Mouse (Mus musculus) ES-Bruce4 (cell line): ENCODE data around the gene Mmgt2. TPM values are rescaled to one million over a fixed set of nuclear protein-coding genes. Genes with fewer than 3 reads are reported as not detected.
A peak's percentile ranks its signal among the peaks of the same experiment; 100 is the strongest.

Experiments
- H3K27ac ChIP-seq: 2 replicates; pipeline ENCODE4 v1.5.1; 2012; ENCODE audit warnings: low read length, inconsistent platforms; ENCODE audit not compliant: insufficient read depth
- H3K27me3 ChIP-seq: 2 replicates; pipeline ENCODE4 v1.6.1; 2012; ENCODE audit warnings: mild to moderate bottlenecking, low read length, inconsistent platforms; ENCODE audit not compliant: control insufficient read depth, poor library complexity, insufficient read depth, severe bottlenecking
- H3K36me3 ChIP-seq: 2 replicates; pipeline ENCODE4 v1.6.1; 2012; ENCODE audit warnings: inconsistent platforms, mild to moderate bottlenecking, low read length, moderate library complexity; ENCODE audit not compliant: control insufficient read depth, poor library complexity, insufficient read depth, severe bottlenecking
- H3K4me1 ChIP-seq: one replicate; pipeline ENCODE4 v1.8.1; 2011; ENCODE audit warnings: low read length; ENCODE audit not compliant: control insufficient read depth, insufficient read depth
- H3K4me3 ChIP-seq: 2 replicates; pipeline ENCODE4 v1.5.1; 2011; ENCODE audit warnings: low read depth, mild to moderate bottlenecking, low read length
- H3K9ac ChIP-seq: 2 replicates; pipeline ENCODE4 v1.6.1; 2012; ENCODE audit warnings: low read depth, mild to moderate bottlenecking, inconsistent platforms; ENCODE audit not compliant: poor library complexity, severe bottlenecking
- H3K9me3 ChIP-seq: replicated peaks from 2 replicates; pipeline ENCODE4 v1.6.1; 2012; ENCODE audit warnings: mild to moderate bottlenecking, low read length, inconsistent platforms; ENCODE audit not compliant: control insufficient read depth, poor library complexity, insufficient read depth, severe bottlenecking
- CTCF ChIP-seq: IDR thresholded peaks from one replicate; pipeline ENCODE4 v1.8.1; 2011; ENCODE audit warnings: low read depth, low read length
- EP300 ChIP-seq: IDR thresholded peaks from 2 replicates; pipeline ENCODE4 v1.6.1; 2011; ENCODE audit warnings: low read depth, low read length; ENCODE audit not compliant: insufficient read depth
- POLR2A ChIP-seq: IDR thresholded peaks from one replicate; pipeline ENCODE4 v1.8.1; 2011; ENCODE audit warnings: low read length; ENCODE audit not compliant: insufficient read depth
- polyA plus RNA-seq: library from polyadenylated mRNA; stranded (reverse); fragments of >200 nt; gene quantifications from 2 replicates; pipeline ENCODE4 v1.2.4, GENCODE M21; 2011; ENCODE audit warnings: low read depth; ENCODE audit not compliant: missing spikeins, insufficient read depth, insufficient read length

Gene Mmgt2
- polyA plus RNA-seq, 1 experiment, result 12.6 TPM

DNA sequence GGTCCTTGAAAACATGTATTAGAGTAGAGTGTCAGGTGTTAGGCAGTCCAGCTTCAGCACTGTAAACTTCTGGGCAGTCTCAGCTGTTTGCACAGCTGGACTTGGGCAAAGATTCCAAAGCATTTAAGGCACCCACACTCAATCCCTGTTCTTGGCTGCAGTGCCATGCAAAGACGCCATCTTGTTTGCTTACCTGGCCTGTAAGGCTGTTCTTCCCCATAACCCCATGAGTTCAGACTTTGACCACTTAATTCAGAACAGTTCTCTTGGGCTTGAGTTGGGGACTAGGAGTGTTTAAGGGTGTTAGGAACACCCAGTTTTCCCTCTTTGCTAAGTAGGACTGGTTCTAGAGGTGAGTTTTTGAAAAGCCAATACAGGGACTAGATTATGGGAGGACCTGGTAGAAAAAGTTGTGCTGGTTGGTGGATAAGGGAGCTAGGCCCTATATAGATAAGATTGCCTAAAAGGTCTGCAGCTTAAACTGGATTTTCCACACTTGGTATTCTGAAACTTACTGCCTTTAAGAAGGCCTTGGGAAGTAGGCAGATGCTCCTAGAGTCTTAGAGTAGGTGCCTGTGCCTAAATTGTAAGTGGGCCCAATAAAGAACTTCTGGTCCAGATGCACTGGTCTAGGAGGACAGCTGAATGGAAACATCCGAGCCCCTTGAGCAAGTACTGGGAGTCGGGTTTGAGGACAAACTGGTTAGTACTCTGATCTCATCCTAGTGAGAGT is 43.4 kb upstream of the Mmgt2 start:
- TF ChIP-seq POLR2A (no peak), EP300 (no peak), CTCF (no peak)
- Histone ChIP-seq H3K27me3 (no peaks in the 10 kb centered on the region), H3K4me3 (peak overlapping the region; percentile 68), H3K4me1 (no peaks in the 10 kb centered on the region), H3K9me3 (no peaks in the 10 kb centered on the region), H3K27ac (peak overlapping the region; percentile 83), H3K9ac (peak overlapping the region; percentile 92), H3K36me3 (peaks cover 41% of the 10 kb centered on the region)

DNA sequence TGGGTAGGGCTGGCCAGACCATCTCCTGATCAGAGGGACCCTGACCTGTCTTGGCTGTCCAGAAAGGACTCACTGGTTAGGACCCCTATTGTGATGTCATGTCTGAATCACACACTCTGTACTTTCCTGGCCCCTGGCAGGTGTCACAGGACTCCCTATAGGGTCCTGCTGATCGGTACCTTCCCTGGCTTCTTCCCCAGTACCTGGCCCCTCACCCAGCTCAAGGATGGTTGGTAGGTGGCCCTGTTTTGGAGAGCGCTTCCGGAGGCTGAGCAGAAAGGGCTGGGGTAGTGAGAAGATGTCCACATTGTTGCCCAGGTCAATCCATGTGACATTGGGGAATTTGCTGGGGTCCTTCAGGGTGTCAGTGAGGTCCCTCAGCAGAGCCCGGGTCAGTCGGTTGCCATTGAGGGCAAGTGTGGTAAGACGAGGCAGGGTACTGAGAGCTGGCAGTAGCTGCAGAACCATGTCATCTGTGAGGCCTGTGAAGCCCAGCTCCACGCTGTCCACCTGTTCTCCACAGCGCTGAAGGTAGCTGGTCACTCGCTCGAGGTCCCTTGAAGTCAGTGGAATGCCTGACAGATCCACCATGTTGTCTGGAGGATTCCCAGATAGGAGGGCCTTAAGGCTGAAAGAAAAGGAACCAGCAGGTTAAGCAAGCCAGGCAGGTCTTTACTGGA is 42.7 kb upstream of the Mmgt2 start:
- Histone ChIP-seq H3K4me1 (no peaks in the 10 kb centered on the region), H3K27me3 (no peaks in the 10 kb centered on the region), H3K9ac (peak overlapping the region; percentile 92), H3K4me3 (peak overlapping the region; percentile 20; the same call in 1 of the 2 replicates), H3K9me3 (no peaks in the 10 kb centered on the region), H3K36me3 (peaks cover 41% of the 10 kb centered on the region), H3K27ac (peak overlapping the region; percentile 83)
- no peak for TF ChIP-seq EP300
- no peak for TF ChIP-seq POLR2A
- TF ChIP-seq CTCF, result no peak

DNA sequence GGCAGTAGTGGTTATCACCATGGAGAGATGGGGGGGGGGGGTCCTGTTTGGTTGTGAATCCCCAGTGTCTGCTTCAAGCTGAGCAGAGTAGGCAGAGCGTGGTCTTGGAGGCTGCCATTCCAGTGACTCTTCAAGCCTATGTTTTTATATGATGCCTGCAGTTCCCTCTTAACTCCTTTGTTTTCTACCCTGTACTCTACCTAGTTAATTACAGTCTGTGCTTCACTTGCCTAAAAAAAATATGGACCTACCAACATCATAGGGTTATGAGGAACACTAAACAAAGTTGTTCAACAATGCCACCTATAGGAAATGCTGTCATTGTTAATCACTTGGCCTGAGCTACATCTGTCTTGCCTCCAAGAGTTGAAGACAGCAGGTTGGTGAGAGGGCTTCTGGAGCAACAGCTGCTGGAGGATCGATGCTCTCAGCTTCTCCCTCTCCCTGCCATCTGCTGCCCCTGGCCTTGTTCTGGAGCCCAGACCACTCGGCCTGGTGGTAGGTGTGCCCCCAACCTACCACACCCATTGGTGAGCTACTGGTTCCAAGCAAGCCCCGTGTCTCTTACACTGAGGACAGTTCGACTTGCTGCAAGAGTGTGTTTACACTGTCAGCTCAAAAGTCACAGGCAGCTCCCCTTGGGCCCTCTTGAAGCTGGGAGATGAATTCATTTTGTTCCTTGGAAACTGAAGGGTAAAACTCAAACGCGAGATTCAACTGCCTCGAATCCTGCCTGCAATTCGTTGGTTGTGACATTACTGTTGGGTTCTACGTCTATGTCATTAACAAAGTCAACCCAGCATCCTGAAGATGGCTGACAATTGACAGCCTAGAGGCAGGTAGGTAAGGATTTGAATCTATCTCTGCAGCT is 41.9 kb upstream of the Mmgt2 start:
- Histone ChIP-seq H3K9me3 (no peaks in the 10 kb centered on the region), H3K27ac (0 out of 2 replicates have a peak overlapping the region, but pooled peaks have one; percentile 14), H3K27me3 (no peaks in the 10 kb centered on the region), H3K4me3 (no peak overlapping the region), H3K4me1 (no peaks in the 10 kb centered on the region), H3K36me3 (peaks cover 41% of the 10 kb centered on the region), H3K9ac (no peak overlapping the region)
- TF ChIP-seq CTCF, result no peak
- no peak for TF ChIP-seq EP300
- TF ChIP-seq POLR2A, result no peak

DNA sequence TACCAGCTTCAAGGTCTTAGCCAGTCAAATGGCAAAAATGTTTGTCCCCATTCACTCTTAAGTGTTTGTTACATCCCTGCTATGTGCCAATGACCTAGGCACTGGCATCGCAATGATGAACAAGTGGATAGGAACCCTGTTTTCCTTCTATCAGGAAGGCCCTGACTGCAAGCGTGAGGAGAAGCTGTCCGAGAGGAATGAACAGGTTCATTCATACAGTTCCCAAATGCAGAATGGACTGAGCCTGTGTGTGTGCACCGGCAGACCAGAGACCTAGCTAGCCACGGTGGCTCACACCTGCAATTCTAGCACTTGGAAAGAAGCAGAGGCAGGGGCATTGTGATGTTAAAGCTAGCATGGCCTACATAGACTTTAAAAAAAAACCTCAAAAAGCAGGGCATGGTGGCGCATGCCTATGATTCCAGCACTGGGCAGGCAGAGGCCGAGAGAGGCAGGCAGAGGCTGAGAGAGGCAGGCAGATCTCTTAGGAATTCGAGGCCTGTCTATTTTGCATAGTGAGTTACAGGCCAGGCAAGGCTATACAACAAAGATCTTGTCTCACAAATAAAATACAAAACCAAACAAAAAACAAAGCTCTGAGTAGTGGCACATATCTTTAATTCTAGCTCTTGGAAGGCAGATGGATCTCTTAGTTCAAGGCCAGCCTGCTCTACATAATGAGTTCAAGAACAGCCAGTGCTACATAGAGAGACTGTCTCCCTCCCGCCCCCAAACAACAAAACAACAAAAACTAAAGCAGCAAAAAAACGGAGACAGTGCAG is 41.1 kb upstream of the Mmgt2 start:
- no peak overlapping the region for H3K4me3 ChIP-seq
- H3K4me1 ChIP-seq, result no peaks in the 10 kb centered on the region
- H3K9ac ChIP-seq, result no peak overlapping the region
- H3K27me3 ChIP-seq, result no peaks in the 10 kb centered on the region
- TF ChIP-seq POLR2A (no peak), CTCF (no peak), EP300 (no peak)
- H3K9me3 ChIP-seq, result no peaks in the 10 kb centered on the region
- H3K36me3 ChIP-seq, result peaks cover 41% of the 10 kb centered on the region
- H3K27ac ChIP-seq, result 0 out of 2 replicates have a peak overlapping the region, but pooled peaks have one; percentile 2

DNA sequence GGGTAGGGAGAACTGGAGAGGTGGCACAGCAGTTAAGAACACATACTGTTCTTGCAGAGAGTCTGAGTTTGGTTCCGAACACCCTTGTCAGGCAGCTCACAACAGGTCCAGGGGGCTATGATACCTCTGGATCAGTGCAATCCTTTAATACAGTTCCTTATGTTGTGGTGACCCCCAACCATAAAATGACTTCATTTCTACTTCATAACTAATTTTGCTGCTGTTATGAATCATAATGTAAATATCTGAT is 40.6 kb upstream of the Mmgt2 start:
- Histone ChIP-seq H3K9me3 (no peaks in the 10 kb centered on the region), H3K36me3 (peaks cover 41% of the 10 kb centered on the region), H3K9ac (no peak overlapping the region), H3K27me3 (no peaks in the 10 kb centered on the region), H3K4me1 (no peaks in the 10 kb centered on the region), H3K4me3 (no peak overlapping the region), H3K27ac (no peak overlapping the region)
- TF ChIP-seq POLR2A, result no peak
- no peak for TF ChIP-seq EP300
- no peak for TF ChIP-seq CTCF
